Mouse (Mus musculus) spleen, postnatal 36 days (tissue): ENCODE results near the gene Tgds.
A peak's percentile ranks its signal among the peaks of the same experiment; 100 is the strongest.
"Not testable (repeated sequence)": the region's sequence is repeated elsewhere in the genome, so short reads cannot be mapped to it uniquely, and the experiment has no call there.

Source experiments
- DNase-seq, 2 experiments: peaks; one replicate each; pipeline ENCODE4 v3.0.0; 2022; ENCODE audit warnings: low spot score in 2 of 2, mixed read lengths in 1 of 2

Gene Tgds

DNA sequence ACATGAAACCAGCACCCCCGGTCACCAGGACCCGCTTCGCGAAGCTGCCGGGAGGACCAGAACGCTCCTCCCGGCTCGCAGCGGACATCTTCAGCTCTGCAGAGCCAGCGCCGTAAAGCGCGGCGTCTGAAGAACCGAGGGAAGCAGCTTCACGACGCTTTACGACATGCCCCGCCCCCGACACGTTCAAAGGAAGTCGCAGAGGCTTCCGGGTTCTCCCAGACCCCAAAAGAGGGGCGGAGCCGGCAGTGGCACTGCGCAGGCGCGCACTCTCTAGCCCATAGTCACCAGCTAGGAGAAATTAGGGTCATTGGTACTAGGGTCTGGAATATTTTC lies at the start of gene Tgds:
TSS of gene Tgds (minus strand) at position 114 of the 336 bp plus-strand sequence.
- DNase-seq = peak; percentile 97 to 99

DNA sequence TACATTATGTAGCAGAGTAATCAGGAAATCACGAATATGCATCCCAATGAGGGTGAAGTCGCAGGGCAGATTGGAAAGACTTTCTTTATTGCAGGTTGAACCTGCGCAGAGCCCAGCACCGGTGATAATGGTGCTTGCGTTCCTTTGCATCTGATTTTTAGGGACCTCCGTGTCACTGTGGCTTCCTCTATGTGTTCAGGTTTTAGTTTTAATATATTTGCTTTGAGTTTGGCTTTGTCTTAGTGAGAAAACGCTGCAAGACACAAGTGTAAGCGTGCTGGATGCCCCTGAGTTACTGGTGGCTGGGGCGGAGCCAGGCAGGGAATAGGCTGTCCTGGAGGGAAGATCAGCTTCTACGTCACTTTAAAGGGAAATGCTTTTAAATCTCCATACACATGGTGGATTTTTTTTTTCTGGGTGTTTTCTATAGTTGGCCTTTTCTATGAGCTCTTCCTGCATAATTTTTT lies 48.2 kb upstream of the Tgds start:
- DNase-seq = peak in 1 of 2 experiments; percentile 17

DNA sequence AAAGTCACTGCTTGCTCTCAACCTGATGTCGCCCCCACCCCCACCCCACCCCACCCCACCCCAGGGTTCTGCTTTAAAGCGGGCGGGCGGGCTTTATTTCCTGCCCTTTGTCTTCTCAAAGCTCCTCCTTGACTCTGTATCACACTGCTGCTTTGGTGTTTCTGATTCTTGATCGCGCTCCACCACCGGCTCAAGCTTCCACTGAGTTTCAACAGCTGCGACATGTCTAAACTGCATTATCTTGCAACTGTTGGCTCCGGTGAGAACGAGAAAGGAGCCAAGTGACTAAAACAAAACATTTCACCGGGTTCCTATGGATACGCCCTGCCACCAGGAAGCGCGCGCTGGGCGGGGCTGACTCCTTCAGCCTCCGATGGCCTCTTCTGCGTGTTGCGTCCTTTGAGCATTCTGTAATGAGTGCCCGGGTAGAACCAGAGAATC lies 47.6 kb upstream of the Tgds start:
- DNase-seq = peak; percentile 49 to 61

DNA sequence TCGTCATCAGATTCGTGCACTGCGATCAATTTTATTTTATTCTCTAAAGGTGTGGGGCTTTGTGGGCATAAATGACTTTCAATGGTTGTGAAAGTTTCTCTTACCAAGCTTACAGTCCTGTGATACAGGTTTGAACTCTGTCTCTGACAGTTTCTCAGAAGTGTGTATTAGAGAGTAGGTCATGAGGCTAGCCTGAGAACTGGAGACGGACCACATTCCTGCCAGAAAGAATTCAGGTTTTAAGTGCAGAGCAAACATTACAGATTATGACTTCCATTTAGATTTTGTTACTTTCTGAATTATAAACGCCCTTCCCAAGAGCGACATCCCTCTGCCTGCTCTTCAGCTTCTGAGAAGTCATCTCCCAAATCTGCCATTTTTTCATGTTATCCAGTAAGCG lies 47.1 kb upstream of the Tgds start:
- no peak for DNase-seq

DNA sequence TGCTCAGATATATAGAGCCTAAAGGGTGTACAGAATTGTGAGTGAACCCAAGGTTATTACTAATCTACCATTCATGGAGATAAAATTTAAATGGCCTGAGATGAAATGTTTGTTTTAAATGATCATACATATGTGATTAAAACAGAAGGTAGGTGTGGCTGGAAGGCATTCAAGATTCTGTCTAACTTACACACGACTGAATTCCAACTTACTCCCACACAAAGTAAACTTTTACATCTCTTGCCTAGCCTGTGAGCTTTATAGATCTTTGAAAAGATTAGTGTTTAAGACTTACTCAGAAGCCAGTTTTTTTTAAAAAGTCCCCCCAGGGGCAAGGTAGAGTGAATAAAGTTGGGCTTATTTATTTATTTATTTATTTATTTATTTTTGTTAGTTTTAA lies 46.7 kb upstream of the Tgds start:
- no peak for DNase-seq

DNA sequence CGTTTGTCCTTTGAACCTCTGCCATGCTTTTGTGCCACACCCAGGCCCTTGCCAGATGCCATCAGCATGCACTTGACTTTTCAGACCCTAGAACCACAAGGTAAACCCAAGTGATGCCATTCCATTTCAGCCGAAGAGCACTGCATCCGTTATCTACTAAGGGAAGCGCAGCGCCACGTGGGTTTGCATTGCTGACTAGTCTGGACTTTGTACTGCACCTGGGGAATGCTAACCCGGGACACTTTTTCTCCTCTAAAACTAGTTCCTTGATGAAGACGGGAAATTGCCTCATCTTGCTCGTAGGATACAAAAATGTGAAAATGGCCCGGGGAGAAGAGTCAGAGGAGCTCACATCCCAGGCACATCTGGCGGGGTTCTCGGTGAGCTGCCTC lies 43.1 kb upstream of the Tgds start:
- DNase-seq = no peak

DNA sequence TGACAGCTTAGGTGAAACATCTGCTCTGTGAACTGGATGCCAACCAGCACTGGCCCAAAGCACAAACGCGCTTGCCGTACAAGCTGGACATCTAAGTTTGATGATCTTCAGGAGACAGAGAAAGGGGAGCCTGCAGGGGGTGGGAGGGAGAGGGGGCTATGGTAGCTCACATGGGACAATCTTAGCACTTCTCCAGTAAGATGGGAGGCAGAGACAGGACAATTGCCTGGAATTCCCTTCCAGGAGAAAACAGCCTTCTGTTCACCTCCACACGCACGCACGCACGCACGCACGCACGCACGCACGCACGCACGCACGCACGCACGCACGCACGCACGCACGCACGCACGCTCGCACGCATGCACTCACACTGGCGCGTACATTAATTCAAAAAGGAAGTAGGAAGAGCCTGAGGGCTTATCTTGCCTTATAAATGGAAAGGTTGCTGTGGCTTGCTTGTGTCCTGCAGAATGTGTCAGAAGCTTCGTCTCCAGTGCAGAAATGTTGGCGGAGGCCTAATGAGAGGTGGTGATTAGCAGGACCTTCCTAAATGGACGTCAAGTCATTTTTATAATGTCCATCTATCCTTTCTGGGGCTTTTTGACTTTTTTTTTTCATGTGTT lies 42.6 kb upstream of the Tgds start:
- DNase-seq = no peak

DNA sequence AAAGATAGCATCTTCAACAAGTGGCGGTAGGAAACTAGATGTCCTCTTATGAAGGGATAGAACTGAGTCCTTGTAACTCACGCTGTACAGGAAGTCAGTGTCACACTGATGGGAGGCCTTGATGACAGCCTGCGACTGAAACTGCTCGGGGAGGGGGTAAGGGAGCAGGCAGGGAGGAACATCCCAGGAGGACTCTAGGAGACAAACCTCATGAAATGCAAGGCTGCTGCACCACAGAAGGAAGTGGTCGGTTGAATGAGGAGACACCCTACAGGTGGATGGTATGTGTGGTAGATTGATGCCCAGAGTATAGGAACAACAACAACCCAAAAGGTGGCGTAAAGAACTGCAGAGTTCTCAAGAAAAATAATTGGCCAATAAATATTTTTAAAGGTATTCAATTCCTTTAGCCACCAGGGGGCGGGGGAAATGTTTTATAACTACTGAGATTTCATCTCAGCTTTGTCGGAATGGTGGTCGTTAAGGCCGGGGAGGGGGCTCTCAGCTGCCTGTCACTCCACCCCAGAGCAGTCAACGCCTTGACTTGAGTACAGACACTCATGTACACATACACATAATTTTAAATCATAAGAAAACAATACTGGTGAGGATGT lies 41.1 kb upstream of the Tgds start:
- DNase-seq = no peak

DNA sequence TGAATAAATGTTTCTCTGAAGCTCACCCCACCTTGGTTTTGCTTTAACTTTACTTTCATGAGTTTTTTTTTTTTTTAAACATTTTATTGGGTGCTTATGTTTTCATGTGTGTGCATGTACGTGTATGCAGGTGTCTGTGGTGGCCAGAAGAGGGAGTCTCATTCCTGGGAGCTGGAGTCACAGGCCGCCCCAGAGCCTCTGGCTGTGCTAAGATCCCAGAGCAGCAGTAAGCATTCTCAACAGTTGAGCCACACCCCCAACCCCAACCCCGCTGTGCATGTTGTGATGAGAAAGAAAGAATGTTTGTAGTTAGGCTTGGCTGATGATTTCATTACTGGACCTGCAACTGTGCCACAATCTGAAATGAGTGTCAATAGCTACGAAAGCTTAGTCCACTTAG lies 36.2 kb upstream of the Tgds start:
- DNase-seq = no peak

DNA sequence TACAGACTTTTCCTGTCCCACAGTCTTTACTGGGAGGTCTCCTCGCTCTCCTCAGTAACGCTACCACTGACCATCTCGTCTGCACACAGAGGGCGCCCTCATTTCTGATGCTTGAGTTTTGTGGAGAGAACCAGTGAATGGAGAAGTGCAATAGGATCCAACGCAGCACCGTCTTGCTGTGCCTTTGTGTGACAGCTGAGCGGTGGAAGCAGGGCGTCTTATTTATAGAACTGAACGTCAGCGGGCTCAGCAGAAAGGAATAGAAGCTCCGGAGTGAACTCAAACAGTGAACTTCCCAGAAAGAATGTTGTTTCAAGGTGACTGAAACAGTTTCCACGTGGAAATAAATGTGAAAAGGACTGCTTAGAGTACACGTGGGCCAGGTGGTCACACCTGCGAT lies 30.1 kb upstream of the Tgds start:
- no peak for DNase-seq

DNA sequence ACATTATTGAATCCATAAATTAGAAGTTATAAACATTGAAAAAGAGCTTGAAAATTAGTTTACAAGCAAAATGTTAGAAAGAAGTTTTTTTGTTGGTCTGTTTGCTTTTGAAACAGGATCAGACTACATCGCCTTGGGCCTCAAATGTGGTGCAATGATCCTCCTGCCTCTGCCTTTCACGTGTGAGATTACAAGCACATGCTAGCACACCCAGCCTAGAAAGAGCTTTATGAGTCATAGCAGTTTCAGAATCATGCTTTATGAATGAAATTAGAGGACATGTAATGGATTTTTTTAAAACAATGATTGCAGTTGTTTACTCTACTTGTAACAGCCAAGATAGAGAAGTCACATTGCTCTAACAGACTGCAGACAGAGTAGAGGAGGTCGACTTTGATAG lies 29.2 kb upstream of the Tgds start:
- DNase-seq = no peak

DNA sequence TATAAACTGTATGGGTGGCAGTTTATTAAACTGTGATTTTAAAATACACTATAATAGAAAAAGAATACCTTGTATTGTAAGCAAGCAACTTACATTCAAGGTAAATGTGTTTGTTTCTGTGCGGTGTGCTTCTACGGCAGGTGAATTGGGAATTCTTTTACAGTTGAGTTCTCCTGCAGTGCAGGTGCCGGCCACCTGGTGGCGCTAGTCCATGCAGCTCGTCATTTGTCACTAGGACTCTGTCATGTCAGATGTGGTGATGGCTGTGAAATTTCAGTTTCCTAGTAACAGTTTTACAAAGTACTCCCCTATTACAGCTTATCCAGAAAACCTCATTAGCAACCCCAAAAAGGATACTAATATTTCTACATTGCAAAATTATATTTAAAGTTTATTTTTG lies 24.6 kb upstream of the Tgds start:
- DNase-seq = peak in 1 of 2 experiments; percentile 22

DNA sequence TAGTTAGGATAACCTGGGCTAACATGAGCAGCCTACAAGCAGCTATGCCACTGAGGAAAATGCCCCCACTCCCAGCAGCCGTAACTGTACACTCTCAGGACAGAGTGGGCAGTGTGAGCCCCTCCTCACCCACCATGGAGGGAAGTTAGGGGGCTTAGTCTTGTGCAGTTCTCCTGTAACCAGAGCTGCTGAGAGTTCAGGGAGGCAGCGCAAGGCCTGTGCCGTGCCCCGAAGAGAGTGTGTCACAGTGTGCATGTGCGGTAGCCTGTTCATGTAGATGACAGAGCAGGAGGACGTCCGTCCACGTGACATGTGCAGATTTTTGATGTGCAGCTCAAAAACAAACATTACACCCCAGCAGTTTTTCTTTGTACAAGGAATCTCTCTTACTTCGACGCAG lies 24.2 kb upstream of the Tgds start:
- DNase-seq = no peak

DNA sequence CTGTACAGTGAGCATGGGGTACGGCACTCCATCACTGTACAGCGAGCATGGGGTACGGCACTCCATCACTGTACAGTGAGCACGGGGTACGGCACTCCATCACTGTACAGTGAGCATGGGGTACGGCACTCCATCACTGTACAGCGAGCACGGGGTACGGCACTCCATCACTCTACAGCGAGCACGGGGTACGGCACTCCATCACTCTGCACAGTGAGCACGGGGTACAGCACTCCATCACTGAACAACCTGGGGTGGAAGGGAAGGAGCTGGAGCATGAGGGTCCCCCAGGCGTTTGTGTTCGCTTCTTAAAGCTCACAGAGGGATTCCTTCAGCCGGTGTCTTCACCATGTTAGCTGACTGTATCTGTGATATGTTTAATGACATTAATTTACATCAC lies 23.5 kb upstream of the Tgds start:
- DNase-seq = not testable (repeated sequence)

DNA sequence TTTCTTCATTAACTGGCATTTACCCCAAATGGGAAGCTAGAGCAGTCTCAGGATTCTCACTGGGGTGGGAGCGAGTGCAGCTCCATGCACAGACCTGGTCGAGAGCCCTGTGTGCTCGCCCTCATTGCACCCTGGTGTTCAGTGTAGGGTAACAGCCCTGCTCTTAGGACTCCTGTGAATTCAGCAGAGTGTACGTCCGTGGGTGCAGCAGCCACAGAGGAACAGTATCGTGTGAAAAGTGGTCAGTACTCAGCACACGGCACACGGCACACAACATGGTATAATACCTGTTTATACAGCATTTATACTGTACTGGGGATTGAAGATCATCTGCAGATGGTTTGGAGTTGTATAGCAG lies 19.7 kb upstream of the Tgds start:
- no peak for DNase-seq

DNA sequence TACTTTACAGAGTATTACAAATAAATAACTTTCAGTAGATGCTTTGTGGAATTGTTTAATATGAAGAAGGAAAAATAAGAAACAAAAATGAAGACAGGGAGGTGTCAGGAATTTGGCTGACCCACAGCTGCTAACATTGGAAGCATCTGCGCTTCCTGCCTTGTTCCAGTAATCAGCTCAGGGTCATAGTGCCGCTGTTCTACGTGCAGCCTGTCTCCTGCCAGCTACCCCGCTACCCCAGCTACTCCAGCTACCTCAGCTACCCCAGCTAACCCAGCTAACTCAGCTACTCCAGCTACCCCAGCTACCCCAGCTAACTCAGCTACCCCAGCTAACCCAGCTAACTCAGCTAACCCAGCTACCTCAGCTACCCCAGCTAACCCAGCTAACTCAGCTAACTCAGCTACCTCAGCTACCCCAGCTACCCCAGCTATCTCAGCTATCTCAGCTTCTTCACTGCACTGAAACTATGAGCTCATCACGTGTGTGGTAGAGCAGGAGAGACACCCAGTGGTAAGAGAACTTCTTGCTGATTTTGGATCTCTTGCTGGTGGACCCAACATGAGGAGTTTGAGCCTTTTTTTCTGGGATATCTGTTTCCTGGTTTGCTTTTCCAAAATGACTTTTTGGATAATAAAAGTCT lies 19.2 kb upstream of the Tgds start:
- no peak for DNase-seq

DNA sequence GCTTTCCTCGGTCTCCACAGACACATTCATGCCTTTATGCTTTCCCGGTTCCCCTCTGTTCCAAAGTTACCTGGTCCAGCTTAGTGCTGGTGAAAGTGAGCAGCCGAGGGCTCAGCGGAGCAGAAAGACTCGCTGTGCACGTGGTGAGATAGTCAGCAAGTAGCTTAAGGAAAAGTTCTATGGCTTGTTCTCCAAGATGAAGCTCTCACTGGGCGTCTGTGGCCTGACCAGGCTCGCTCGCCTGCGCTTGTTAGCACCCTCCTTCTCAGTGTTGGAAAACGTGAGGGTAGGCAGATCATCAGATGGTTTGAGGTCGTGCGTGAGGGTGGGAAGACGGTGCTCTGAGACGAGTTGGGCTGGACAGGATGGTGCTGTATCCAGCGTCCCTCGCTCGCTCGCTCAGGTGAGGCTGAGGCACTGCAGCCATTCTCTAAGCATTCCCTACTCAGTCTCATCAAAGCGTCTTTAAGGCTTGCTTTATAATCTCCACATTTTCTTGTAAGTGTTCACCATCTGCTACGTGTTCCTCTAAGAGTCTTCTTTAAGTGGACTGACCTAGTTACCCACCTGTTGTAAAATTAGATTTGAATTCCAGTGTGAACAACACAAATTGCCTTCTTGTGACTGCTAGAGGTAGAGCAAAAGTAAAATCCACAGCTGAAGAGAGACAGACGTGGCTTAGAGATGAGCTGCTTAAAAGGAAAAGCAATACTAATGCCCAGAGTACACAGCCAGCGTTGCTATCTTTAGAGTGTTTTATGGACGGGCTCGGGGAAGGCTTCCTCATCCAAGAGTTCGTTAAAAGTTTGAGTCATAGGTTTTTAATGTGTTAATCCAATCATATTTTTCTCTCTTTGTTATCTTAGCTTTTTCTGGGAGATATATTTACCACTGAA lies 18.3 kb upstream of the Tgds start:
- no peak for DNase-seq

DNA sequence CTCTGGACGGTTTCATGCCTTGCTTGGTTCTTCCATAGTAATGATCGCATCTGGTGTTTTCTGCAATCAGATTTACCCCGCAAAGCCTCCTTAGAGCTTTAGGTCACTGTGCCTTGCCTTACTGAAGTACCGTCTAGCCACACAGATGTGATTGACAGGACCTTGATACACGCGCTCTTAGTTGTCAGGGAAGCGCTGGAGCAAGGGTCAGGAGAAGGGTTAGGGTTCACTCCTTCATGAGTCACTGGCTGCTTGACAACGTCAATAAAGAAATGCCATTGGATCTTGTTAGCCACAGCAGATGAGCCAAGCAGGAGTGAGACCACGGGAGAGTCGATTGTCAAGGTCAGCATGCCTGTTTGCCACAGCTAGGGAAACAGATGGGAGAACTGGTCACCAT lies 16.0 kb upstream of the Tgds start:
- DNase-seq = no peak

DNA sequence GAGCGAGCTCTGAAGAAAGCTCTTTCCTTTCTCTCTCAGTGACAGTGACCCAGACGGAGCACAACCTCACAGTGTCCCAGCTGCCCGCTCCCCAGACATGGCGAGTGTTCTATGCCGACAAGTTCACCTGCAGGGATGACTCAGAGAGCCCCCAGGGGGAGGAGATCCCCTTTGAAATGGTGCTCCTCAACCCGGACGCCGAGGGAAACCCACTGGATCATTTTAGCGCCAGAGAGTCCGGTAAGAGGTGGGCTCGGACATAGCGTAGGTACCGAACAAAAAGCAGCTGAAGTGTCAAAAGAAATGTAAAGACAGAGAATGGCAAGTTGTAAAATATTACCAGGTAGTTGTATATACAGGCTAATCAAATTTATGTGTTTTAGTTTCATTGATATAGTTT lies 15.5 kb upstream of the Tgds start:
- no peak for DNase-seq

DNA sequence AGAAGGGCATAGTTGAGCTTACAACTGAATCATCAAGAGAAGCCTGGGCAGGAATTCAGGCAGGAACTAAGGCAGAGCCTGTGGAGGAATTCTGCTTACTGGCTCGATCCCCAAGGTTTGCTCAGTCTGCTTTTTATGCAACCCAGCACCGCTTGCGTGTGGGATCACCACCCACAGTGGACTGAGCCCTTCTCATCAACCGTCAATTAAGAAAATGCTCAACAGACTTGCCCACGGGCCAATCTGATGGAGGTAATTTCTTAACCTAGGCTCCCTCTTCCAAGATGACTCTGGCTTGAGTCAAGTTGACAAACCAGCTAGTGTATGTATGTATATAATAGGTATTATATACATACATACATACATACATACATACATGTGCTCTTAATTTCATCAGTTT lies 9.7 kb upstream of the Tgds start:
- DNase-seq = no peak

DNA sequence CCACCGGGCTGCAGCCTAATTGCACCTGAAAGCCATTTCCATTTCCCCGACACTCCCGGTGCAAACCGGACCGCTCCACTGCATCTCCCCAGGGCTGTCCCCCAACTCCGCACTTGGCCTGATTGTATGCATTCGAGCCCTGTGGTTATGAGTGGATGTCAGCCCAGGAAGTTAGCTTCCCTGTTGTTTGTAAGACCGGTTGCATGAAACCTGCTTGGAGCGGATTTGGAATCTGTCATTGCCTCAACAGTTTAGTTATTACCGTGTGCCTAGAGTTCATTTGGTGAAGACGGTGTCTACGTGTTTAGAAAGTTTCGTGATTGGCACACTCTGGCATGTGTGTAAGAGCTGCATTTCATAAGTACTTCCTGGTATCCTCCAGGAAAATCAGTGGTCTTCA lies 4.9 kb upstream of the Tgds start:
- DNase-seq = no peak

DNA sequence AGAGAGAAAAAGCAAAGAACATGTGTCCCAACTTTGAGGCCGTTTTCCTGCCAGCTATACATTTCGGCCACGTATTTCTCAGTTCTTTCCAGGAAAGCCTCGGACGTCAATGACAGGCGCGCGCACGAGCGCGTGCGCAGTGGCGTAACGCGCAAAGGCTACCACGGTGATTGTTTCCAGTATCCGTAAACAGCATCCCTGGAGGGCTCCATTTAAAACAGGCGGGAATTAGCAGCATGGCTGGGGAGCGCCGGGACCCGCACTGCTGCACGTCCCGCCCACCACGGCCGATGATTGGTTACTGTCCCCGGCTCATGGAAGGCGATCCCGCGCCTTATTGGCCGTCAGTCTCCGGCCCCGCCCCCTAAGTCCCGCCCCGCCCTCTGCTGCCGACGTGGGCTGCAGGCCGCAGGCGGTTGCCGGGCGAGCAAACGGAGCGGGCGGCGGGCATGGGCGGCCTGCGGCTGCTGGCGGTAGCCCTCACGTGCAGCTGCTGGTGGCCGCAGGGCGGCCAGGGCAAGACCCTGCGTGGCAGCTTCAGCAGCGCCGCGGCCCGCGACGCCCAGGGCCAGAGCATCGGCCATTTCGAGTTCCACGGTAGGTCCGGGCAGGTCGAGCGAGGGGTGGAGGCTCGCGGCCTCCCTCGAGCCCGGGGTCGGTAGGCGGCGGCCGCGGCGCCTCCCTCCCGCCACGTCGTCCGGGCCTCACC lies 4.3 kb upstream of the Tgds start, which contains the start of gene Gpr180:
TSS of gene Gpr180 (plus strand) at position 415 of the 709 bp plus-strand sequence.
- DNase-seq = peak; percentile 88 to 89
